Mouse (Mus musculus): ENCODE data around the gene Svs2. TPM values are rescaled to one million over a fixed set of nuclear protein-coding genes. Genes with fewer than 3 reads are reported as not detected.

Gene Svs2
- not detected in 2 replicates for polyA plus RNA-seq (2012; rRNA removed)

DNA sequence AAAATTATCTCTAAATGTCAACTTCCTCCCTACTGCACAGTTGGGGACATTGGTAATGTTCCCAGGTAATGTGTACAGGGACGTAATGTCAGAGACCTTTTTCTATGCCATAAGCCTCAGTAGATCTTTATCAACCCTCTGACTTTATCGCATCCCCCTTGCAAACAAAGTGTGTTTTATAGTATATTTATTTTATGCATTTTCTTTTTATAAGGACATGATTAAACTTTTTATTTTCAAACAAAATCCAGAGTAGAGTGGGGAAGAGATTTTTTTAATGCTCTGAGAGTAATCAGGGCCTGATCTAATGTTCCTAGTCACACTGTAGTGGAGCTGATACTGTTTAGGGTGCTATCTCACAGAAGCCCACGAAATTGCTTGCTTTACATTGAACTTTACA is at the start of gene Svs2:
Svs2 (minus strand) TSS at position 101 of the 400 bp plus-strand sequence.

DNA sequence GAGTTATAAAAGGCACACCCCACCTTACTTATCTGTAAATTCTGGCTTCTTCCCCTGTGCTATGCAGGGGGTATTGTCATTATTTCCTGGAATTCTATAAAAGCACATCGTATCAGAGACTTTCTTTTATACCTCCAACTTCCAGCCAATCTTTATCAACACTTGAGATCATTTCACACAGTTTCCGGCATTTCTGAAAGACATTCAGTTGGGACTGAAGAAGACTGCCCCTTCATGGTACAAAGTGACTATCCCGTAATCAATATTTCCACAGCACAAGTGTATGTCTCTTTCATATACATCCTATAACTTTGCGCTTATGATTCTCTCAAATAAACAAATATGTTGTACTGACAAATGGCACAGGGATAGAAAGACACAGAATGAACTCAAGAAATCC is 40.1 kb upstream of the Svs2 start, which contains the start of gene Svs4:
Svs4 (minus strand) TSS at position 101 of the 400 bp plus-strand sequence.

DNA sequence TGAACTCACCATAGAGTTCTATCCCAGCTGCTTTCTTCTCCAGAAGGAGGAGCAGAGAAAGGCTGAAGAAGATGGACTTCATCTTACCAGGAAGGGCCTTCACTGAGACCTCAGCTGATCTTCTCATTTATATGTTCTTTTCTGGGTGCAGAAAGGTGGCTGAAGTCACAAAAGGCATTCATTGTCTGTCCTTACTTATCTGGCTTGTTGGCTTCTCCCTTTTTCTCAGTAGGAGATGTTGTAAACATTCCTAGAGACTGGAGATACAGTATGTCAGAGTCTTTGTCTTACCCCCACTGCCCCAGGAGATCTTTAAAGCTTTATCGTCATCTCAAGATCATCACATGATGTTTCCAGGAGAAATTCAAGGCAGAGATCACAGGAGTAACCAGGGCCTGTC is 18.3 kb upstream of the Svs2 start, which contains the start of gene Svs3b:
Svs3b (minus strand) TSS at position 101 of the 400 bp plus-strand sequence.

DNA sequence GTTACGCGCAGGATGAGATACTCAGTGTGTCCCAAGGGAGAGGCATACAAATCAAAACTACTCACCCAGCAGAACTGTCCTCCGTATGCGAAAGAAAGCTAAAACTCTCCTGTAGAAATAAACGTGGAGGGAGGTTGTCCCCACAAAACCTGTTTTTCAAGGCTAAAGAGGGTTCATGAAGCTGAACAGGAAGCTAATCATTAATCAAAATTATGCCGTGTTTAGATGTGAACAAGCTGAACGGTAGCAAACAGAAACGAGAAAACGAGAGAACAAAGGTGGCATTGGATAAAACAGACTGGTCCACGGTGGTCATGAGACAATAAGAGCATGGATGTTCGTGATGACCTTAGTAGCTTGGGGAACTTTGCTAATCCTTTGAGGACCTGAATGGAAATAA is 16.7 kb downstream of the Svs2 start, which contains the start of gene Wfdc15b:
Wfdc15b (minus strand) TSS at position 139 of the 400 bp plus-strand sequence.

DNA sequence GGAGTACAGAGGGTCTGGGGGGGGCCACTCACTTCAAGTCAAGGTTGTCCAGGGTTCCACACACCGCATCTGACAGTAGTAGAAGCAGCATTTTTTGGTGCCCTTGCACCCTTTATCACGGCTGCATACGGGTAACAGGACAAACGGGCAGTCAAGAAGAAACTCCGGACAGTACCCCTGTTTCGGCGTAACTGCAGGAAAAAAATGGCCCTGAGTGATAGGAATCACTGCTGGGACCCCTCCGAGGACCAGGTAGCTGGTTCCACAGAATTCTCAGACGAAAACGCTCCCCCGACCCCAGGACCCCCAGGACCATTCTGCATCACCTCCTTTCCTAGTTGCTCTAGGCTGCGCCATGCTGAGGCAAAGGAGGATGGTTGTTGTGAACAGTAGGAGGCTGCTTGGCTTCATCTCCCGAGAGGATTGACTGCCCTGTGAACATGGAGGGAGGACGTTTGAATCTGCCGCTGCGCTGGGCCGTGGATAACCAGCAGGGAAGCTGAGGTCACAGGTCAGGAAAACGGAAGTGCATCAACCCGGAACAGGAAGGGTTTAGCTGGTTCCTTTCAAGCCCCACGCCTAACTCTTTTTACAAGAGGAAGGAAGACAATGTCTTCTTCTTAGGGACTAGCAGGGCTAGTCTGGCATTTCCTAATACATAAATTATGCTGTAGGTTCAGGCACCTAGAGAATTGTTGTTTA is 38.5 kb downstream of the Svs2 start, which contains the start of gene Wfdc15a:
Wfdc15a (minus strand) TSS at position 505 of the 702 bp plus-strand sequence.

DNA sequence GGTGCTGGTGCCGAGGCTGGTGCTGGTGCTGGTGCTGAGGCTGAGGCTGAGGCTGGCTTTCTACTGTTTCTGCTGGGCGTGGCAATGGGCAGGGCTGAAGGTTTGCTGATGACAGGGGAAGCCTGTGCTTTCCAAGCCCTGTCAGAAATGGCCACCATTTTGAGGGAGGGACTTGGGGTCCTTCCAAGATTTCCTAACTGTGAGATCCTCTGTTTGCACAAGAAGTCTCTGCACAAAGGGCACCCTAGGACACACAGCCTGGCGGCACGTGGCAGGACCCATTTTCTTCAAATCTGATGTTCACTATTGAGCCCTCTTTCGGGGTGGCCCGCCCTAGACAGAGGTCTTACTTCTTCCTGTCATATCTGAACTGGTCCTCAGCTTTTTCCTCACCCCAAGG is 47.7 kb downstream of the Svs2 start, which contains the start of gene Wfdc12:
Wfdc12 (minus strand) TSS at position 33 of the 400 bp plus-strand sequence.

Other genes starting within 250 kb of the Svs2 start
- gene Ywhab, start 243.5 kb downstream of the Svs2 start, polyA plus RNA-seq (2012; rRNA removed): 146 and 164 TPM in 2 replicates
- gene Pabpc1l, start 213.0 kb downstream of the Svs2 start, polyA plus RNA-seq (2012; rRNA removed): 2.5 and 3.7 TPM in 2 replicates
- gene Stk4, start 168.1 kb downstream of the Svs2 start, polyA plus RNA-seq (2012; rRNA removed): 25.4 and 52.5 TPM in 2 replicates
- 31.3 and 37.2 TPM in 2 replicates for gene Tomm34, start 167.3 kb downstream of the Svs2 start, polyA plus RNA-seq (2012; rRNA removed)
- gene Kcns1, start 67.4 kb downstream of the Svs2 start, polyA plus RNA-seq (2012; rRNA removed): 0.08 and 0.24 TPM in 2 replicates
- gene Wfdc5, start 55.7 kb downstream of the Svs2 start, polyA plus RNA-seq (2012; rRNA removed): not detected in 2 replicates
- not detected in 2 replicates for gene Wfdc12, start 47.9 kb downstream of the Svs2 start, polyA plus RNA-seq (2012; rRNA removed)
- not detected in 2 replicates for gene Wfdc15a, start 38.3 kb downstream of the Svs2 start, polyA plus RNA-seq (2012; rRNA removed)
- 0.22 TPM in 1 of 2 replicates, not detected in the other for gene Wfdc15b, start 16.8 kb downstream of the Svs2 start, polyA plus RNA-seq (2012; rRNA removed)
- not detected in 2 replicates for gene Svs3b, start 18.2 kb upstream of the Svs2 start, polyA plus RNA-seq (2012; rRNA removed)
- gene Svs4, start 40.0 kb upstream of the Svs2 start, polyA plus RNA-seq (2012; rRNA removed): not detected in 2 replicates
- not detected in 2 replicates for gene Svs3a, start 50.8 kb upstream of the Svs2 start, polyA plus RNA-seq (2012; rRNA removed)
- not detected in 2 replicates for gene Svs6, start 78.3 kb upstream of the Svs2 start, polyA plus RNA-seq (2012; rRNA removed)
- gene Svs5, start 94.3 kb upstream of the Svs2 start, polyA plus RNA-seq (2012; rRNA removed): not detected in 2 replicates
- 0.68 and 1.5 TPM in 2 replicates for gene Slpi, start 150.6 kb upstream of the Svs2 start, polyA plus RNA-seq (2012; rRNA removed)
- 0.07 and 0.17 TPM in 2 replicates for gene Rbpjl, start 164.7 kb upstream of the Svs2 start, polyA plus RNA-seq (2012; rRNA removed)
- 2.9 and 14.2 TPM in 2 replicates for gene Matn4, start 166.7 kb upstream of the Svs2 start, polyA plus RNA-seq (2012; rRNA removed)
- 7.6 and 10.2 TPM in 2 replicates for gene Sdc4, start 205.4 kb upstream of the Svs2 start, polyA plus RNA-seq (2012; rRNA removed)
- gene Sys1, start 218.5 kb upstream of the Svs2 start, polyA plus RNA-seq (2012; rRNA removed): 38.9 and 39.1 TPM in 2 replicates
- gene Gm20458, start 222.5 kb upstream of the Svs2 start, polyA plus RNA-seq (2012; rRNA removed): 6.1 and 9.4 TPM in 2 replicates
- not detected in 2 replicates for gene Trp53tg5, start 235.3 kb upstream of the Svs2 start, polyA plus RNA-seq (2012; rRNA removed)
- gene Dbndd2, start 247.6 kb upstream of the Svs2 start, polyA plus RNA-seq (2012; rRNA removed): 3.9 and 4.5 TPM in 2 replicates